Mouse (Mus musculus): ENCODE data around the gene Prr36. TPM values are rescaled to one million over a fixed set of nuclear protein-coding genes. Genes with fewer than 3 reads are reported as not detected.
A peak's percentile ranks its signal among the peaks of the same experiment; 100 is the strongest.

Prr36 gene
- polyA plus RNA-seq, 1 experiment from 2014 or later = 47.7 TPM

- H3K36me3 ChIP-seq (ENCODE audit: control insufficient read depth, insufficient read depth) = peaks cover 42% of the 10 kb centered on the region
- ATAC-seq = no peak
- WGBS = 95% methylated on average over 8 of the region's 8 CpGs
Observed at GRCm38 (mm10) chr8:4247241-4247640, 30.0 kb upstream of the Prr36 start.

GRCm38 (mm10) chr8:4245737-4246136 is 28.5 kb upstream of the Prr36 start:
- no peak overlapping the region for H3K4me3 ChIP-seq (replicated peaks; ENCODE audit: low read length)
- H3K36me3 ChIP-seq (ENCODE audit: control insufficient read depth, insufficient read depth) = peaks cover 42% of the 10 kb centered on the region
- no peak overlapping the region for H3K9ac ChIP-seq (replicated peaks; ENCODE audit: low read depth, low read length)
- WGBS = 78% methylated on average over 13 of the region's 13 CpGs
- no peaks in the 10 kb centered on the region for H3K9me3 ChIP-seq (ENCODE audit: control insufficient read depth, low read length)
- no peak overlapping the region for H3K27ac ChIP-seq (ENCODE audit: low read length)
- no peak overlapping the region for H3K4me2 ChIP-seq (ENCODE audit: low read length)
- peaks cover 7% of the 10 kb centered on the region for H3K4me1 ChIP-seq (replicated peaks; ENCODE audit: control insufficient read depth, insufficient read depth, low read length)
- ATAC-seq = no peak
- no peaks in the 10 kb centered on the region for H3K27me3 ChIP-seq (replicated peaks; ENCODE audit: control insufficient read depth, insufficient read depth, low read length)

More at GRCm38 (mm10) chr8:4247241-4247640, 30.0 kb upstream of the Prr36 start:
- Histone ChIP-seq H3K4me3 (replicated peaks; ENCODE audit: low read length) (no peak overlapping the region), H3K9ac (replicated peaks; ENCODE audit: low read depth, low read length) (no peak overlapping the region), H3K4me1 (replicated peaks; ENCODE audit: control insufficient read depth, insufficient read depth, low read length) (peaks cover under 1% of the 10 kb centered on the region), H3K27ac (ENCODE audit: low read length) (no peak overlapping the region), H3K27me3 (replicated peaks; ENCODE audit: control insufficient read depth, insufficient read depth, low read length) (no peaks in the 10 kb centered on the region), H3K9me3 (ENCODE audit: control insufficient read depth, low read length) (no peaks in the 10 kb centered on the region), H3K4me2 (ENCODE audit: low read length) (no peak overlapping the region)

GRCm38 (mm10) chr8:4245061-4245460 is 27.8 kb upstream of the Prr36 start:
- Histone ChIP-seq H3K27ac (ENCODE audit: low read length) (no peak overlapping the region), H3K4me1 (replicated peaks; ENCODE audit: control insufficient read depth, insufficient read depth, low read length) (peaks cover 13% of the 10 kb centered on the region), H3K9ac (replicated peaks; ENCODE audit: low read depth, low read length) (no peak overlapping the region), H3K4me2 (ENCODE audit: low read length) (no peak overlapping the region), H3K36me3 (ENCODE audit: control insufficient read depth, insufficient read depth) (peaks cover 42% of the 10 kb centered on the region), H3K27me3 (replicated peaks; ENCODE audit: control insufficient read depth, insufficient read depth, low read length) (no peaks in the 10 kb centered on the region), H3K4me3 (replicated peaks; ENCODE audit: low read length) (no peak overlapping the region), H3K9me3 (ENCODE audit: control insufficient read depth, low read length) (no peaks in the 10 kb centered on the region)
- 95% methylated on average over 5 of the region's 5 CpGs for WGBS
- ATAC-seq = no peak

DNA sequence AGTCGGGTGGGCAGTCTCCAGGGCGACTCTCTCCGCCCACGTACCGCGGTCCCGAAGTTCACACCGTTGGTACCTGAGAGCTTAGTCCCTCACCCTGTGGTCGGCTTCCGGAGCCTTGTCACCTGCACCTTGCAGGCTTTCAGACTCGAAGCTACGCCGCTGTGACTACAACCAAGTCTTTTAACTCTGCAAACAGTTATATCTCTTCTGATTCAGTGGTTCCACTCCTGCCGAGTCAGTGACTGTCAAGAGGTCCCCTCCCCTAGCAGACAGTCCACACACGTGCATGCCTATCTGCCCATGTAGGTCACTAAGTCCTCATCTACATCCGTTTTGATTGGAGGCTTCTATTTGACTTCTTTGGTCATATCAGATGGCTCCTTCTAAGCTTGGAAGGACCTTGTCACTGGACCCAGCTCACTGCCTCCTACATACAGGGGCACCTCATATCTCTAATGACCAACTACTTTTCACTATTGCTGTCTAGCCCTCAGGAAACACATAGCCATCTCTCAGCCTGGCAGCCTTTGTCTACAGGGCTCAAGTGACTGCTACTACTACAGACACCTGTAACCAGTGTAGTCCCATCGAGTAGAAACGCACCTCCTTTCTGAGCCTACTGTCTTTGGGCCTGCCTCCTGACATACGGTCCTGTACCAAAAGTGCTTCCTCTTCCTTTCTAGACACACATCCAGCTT is 22.1 kb upstream of the Prr36 start:
- 14% methylated on average over 19 of the region's 19 CpGs for WGBS
- Histone ChIP-seq H3K36me3 (ENCODE audit: control insufficient read depth, insufficient read depth) (peaks cover 12% of the 10 kb centered on the region; the same call in 1 of the 2 replicates), H3K27me3 (replicated peaks; ENCODE audit: control insufficient read depth, insufficient read depth, low read length) (no peaks in the 10 kb centered on the region), H3K27ac (ENCODE audit: low read length) (peak overlapping the region; percentile 89), H3K9ac (replicated peaks; ENCODE audit: low read depth, low read length) (peak overlapping the region; percentile 85), H3K4me3 (replicated peaks; ENCODE audit: low read length) (peak overlapping the region; percentile 77), H3K9me3 (ENCODE audit: control insufficient read depth, low read length) (no peaks in the 10 kb centered on the region), H3K4me2 (ENCODE audit: low read length) (peak overlapping the region; percentile 67), H3K4me1 (replicated peaks; ENCODE audit: control insufficient read depth, insufficient read depth, low read length) (peaks cover 26% of the 10 kb centered on the region)
- no peak for ATAC-seq

DNA sequence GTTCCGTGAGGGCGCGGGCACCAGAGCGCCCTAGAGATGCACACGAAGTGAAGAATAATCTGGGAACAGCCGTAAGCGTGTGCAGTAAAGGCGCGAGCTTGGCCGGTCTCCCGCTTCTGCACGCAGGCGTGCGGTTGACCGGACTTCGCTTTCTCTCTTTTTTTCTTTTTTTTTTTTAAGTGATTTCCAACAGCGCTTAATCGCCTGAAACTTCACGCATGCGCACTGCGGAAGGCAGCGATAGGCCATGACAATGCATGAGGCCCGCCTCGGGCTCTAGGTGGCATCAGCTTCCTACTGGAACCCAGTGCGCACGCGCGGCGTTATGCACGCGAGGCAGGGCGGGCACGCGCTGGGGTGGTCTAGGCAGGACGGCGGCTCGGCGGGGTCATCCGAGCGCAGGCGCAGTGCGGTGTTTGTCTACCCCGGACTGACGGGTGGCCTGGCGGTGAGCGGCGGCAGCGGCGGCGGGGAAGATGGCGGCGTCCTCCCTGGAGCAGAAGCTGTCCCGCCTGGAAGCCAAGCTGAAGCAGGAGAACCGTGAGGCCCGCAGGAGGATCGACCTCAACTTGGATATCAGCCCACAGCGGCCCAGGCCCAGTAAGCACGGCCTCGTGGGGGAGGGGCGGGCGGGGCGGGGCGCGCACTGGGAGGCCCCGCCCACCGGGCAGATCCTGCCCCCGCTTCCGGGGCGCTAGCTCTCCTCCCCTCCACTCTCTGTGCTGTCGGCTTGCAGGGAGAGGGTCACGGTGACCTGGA is 21.4 kb upstream of the Prr36 start, which contains the start of the genes Map2k7 and Gm49320:
TSS of gene Map2k7 (plus strand) at position 307 of the 759 bp plus-strand sequence.
TSS of gene Gm49320 (plus strand) at position 432 of the 759 bp plus-strand sequence.
- peak within 1 kb of the TSS; percentile 89 for H3K27ac ChIP-seq (ENCODE audit: low read length)
- ATAC-seq = peak; percentile 94
- peak within 1 kb of the TSS; percentile 85 for H3K9ac ChIP-seq (replicated peaks; ENCODE audit: low read depth, low read length)
- no peaks in the 10 kb centered on the region for H3K9me3 ChIP-seq (ENCODE audit: control insufficient read depth, low read length)
- peak within 1 kb of the TSS; percentile 69 for H3K4me2 ChIP-seq (ENCODE audit: low read length)
- H3K36me3 ChIP-seq (ENCODE audit: control insufficient read depth, insufficient read depth) = peaks cover 5% of the 10 kb centered on the region; the same call in 1 of the 2 replicates
- peak within 1 kb of the TSS; percentile 77 for H3K4me3 ChIP-seq (replicated peaks; ENCODE audit: low read length)
- H3K27me3 ChIP-seq (replicated peaks; ENCODE audit: control insufficient read depth, insufficient read depth, low read length) = no peaks in the 10 kb centered on the region
- H3K4me1 ChIP-seq (replicated peaks; ENCODE audit: control insufficient read depth, insufficient read depth, low read length) = peaks cover 26% of the 10 kb centered on the region
- under 1% methylated on average over 66 of the region's 71 CpGs for WGBS

DNA sequence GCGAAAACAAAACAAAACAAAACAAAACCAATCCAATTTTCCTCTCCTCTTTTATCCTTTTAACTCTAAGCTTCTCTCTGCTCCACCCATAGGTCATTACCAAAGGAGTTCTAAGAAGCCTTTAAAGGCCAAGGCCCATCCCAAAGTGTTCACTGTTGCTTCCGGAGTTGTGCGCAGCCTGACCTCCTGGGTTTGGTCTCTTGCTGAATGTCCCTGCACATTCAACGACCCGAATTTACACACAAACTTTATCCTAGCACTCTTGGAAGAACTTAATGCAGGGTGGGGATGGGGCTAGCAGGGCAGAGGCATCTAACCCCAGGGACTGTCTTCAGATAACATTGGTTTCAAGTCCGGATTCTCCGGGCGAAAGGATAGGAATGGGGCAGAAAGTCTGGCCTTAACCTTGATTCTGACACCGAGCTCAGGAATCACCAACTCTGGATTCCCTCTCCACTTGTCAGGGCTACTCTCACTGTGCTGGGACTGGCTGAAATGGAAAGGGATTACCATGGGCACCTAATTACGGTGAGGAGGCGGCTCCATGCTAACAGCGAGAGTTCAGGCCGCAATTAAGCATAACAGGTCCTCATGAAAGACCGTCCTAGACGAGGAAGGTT is 20.7 kb upstream of the Prr36 start:
- Histone ChIP-seq H3K4me2 (ENCODE audit: low read length) (peak overlapping the region; percentile 69), H3K27me3 (replicated peaks; ENCODE audit: control insufficient read depth, insufficient read depth, low read length) (no peaks in the 10 kb centered on the region), H3K9ac (replicated peaks; ENCODE audit: low read depth, low read length) (peak overlapping the region; percentile 68), H3K27ac (ENCODE audit: low read length) (peak overlapping the region; percentile 88), H3K4me1 (replicated peaks; ENCODE audit: control insufficient read depth, insufficient read depth, low read length) (peaks cover 26% of the 10 kb centered on the region), H3K4me3 (replicated peaks; ENCODE audit: low read length) (peak overlapping the region; percentile 77), H3K36me3 (ENCODE audit: control insufficient read depth, insufficient read depth) (no peaks in the 10 kb centered on the region), H3K9me3 (ENCODE audit: control insufficient read depth, low read length) (no peaks in the 10 kb centered on the region)
- 21% methylated on average over 15 of the region's 15 CpGs for WGBS
- ATAC-seq = peak; percentile 1; the same call in 1 of the 2 replicates

- 70% methylated on average over 10 of the region's 10 CpGs for WGBS
- Histone ChIP-seq H3K9ac (replicated peaks; ENCODE audit: low read depth, low read length) (no peak overlapping the region), H3K36me3 (ENCODE audit: control insufficient read depth, insufficient read depth) (no peaks in the 10 kb centered on the region), H3K4me2 (ENCODE audit: low read length) (no peak overlapping the region), H3K27me3 (replicated peaks; ENCODE audit: control insufficient read depth, insufficient read depth, low read length) (no peaks in the 10 kb centered on the region), H3K27ac (ENCODE audit: low read length) (no peak overlapping the region), H3K4me3 (replicated peaks; ENCODE audit: low read length) (no peak overlapping the region), H3K4me1 (replicated peaks; ENCODE audit: control insufficient read depth, insufficient read depth, low read length) (peaks cover 3% of the 10 kb centered on the region; the same call in 1 of the 2 replicates), H3K9me3 (ENCODE audit: control insufficient read depth, low read length) (no peaks in the 10 kb centered on the region)
- no peak for ATAC-seq
Observed at GRCm38 (mm10) chr8:4230612-4231351, 13.5 kb upstream of the Prr36 start.

DNA sequence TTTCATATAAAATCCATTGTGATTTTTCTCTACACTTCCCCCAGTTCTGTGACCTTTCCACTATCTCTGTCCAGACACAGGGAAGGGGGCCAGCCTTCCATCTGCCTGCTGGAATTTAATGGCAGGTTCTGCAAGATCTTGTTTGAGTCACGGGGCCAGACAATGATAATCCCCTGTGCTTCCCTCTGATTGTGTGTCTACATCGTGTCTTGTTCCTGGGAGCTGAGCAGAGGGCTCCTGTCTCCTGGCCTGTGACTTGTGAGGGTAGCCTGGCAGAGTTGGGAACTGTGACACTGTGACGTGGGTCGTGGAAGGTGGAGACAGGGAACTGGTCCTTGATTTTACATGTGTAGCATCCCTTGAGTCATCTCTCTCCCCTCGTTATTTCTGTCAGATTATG is 12.5 kb upstream of the Prr36 start:
- Histone ChIP-seq H3K4me2 (ENCODE audit: low read length) (no peak overlapping the region), H3K27ac (ENCODE audit: low read length) (no peak overlapping the region), H3K27me3 (replicated peaks; ENCODE audit: control insufficient read depth, insufficient read depth, low read length) (0 out of 2 replicates have a peak, but pooled peaks cover 2% of the 10 kb centered on the region), H3K4me1 (replicated peaks; ENCODE audit: control insufficient read depth, insufficient read depth, low read length) (peaks cover 3% of the 10 kb centered on the region; the same call in 1 of the 2 replicates), H3K4me3 (replicated peaks; ENCODE audit: low read length) (no peak overlapping the region), H3K9ac (replicated peaks; ENCODE audit: low read depth, low read length) (no peak overlapping the region), H3K9me3 (ENCODE audit: control insufficient read depth, low read length) (no peaks in the 10 kb centered on the region), H3K36me3 (ENCODE audit: control insufficient read depth, insufficient read depth) (no peaks in the 10 kb centered on the region)
- WGBS = 71% methylated on average over 5 of the region's 5 CpGs
- ATAC-seq = no peak
